Mouse (Mus musculus): ENCODE results near the gene Ntng1. TPM values are rescaled to one million over a fixed set of nuclear protein-coding genes. Genes with fewer than 3 reads are reported as not detected.

The Ntng1 gene
- polyA plus RNA-seq, 1 experiment from 2014 or later: 7.1 TPM

GRCm38 (mm10) chr3:110085336-110085735 lies 58.5 kb downstream of the Ntng1 start:
- H3K36me3 ChIP-seq (ENCODE audit: control insufficient read depth, insufficient read depth, low read length): no peaks in the 10 kb centered on the region
- no peaks in the 10 kb centered on the region for H3K9me3 ChIP-seq (ENCODE audit: control insufficient read depth, low read length)
- no peaks in the 10 kb centered on the region for H3K4me1 ChIP-seq (replicated peaks; ENCODE audit: control insufficient read depth, insufficient read depth, low read length)
- DNase-seq (ENCODE audit: low spot score): no peak
- no peak for ATAC-seq (ENCODE audit: low FRiP score)
- no peak overlapping the region for H3K4me2 ChIP-seq (replicated peaks; ENCODE audit: low read depth, low read length)
- H3K4me3 ChIP-seq (ENCODE audit: low read depth, low read length): no peak overlapping the region
- 66% methylated on average over 2 of the region's 2 CpGs for WGBS
- H3K9ac ChIP-seq (ENCODE audit: low read depth, low read length): no peak overlapping the region
- H3K27ac ChIP-seq (ENCODE audit: low read depth, low read length): no peak overlapping the region
- no peaks in the 10 kb centered on the region for H3K27me3 ChIP-seq (ENCODE audit: control insufficient read depth, insufficient read depth, low read length)

- 91% methylated on average over 6 of the region's 6 CpGs for WGBS
- H3K4me2 ChIP-seq (replicated peaks; ENCODE audit: low read depth, low read length): no peak overlapping the region
- no peaks in the 10 kb centered on the region for H3K27me3 ChIP-seq (ENCODE audit: control insufficient read depth, insufficient read depth, low read length)
- ATAC-seq (ENCODE audit: low FRiP score): no peak
- no peak overlapping the region for H3K27ac ChIP-seq (ENCODE audit: low read depth, low read length)
- H3K9ac ChIP-seq (ENCODE audit: low read depth, low read length): no peak overlapping the region
- DNase-seq (ENCODE audit: low spot score): no peak
- H3K36me3 ChIP-seq (ENCODE audit: control insufficient read depth, insufficient read depth, low read length): no peaks in the 10 kb centered on the region
- no peaks in the 10 kb centered on the region for H3K9me3 ChIP-seq (ENCODE audit: control insufficient read depth, low read length)
- no peaks in the 10 kb centered on the region for H3K4me1 ChIP-seq (replicated peaks; ENCODE audit: control insufficient read depth, insufficient read depth, low read length)
- H3K4me3 ChIP-seq (ENCODE audit: low read depth, low read length): no peak overlapping the region
Observed at GRCm38 (mm10) chr3:110064709-110065256, 79.0 kb downstream of the Ntng1 start.

GRCm38 (mm10) chr3:110055915-110056314 lies 87.9 kb downstream of the Ntng1 start:
- no peak overlapping the region for H3K9ac ChIP-seq (ENCODE audit: low read depth, low read length)
- no peak for DNase-seq (ENCODE audit: low spot score)
- H3K4me2 ChIP-seq (replicated peaks; ENCODE audit: low read depth, low read length): no peak overlapping the region
- no peaks in the 10 kb centered on the region for H3K36me3 ChIP-seq (ENCODE audit: control insufficient read depth, insufficient read depth, low read length)
- no peak overlapping the region for H3K4me3 ChIP-seq (ENCODE audit: low read depth, low read length)
- 88% methylated on average over 6 of the region's 6 CpGs for WGBS
- H3K27me3 ChIP-seq (ENCODE audit: control insufficient read depth, insufficient read depth, low read length): no peaks in the 10 kb centered on the region
- no peak overlapping the region for H3K27ac ChIP-seq (ENCODE audit: low read depth, low read length)
- no peak for ATAC-seq (ENCODE audit: low FRiP score)
- no peaks in the 10 kb centered on the region for H3K4me1 ChIP-seq (replicated peaks; ENCODE audit: control insufficient read depth, insufficient read depth, low read length)
- no peaks in the 10 kb centered on the region for H3K9me3 ChIP-seq (ENCODE audit: control insufficient read depth, low read length)

GRCm38 (mm10) chr3:110055433-110055832 lies 88.4 kb downstream of the Ntng1 start:
- WGBS: 93% methylated on average over 6 of the region's 6 CpGs
- DNase-seq (ENCODE audit: low spot score) (no peak), ATAC-seq (ENCODE audit: low FRiP score) (no peak)
- H3K9ac ChIP-seq (ENCODE audit: low read depth, low read length): no peak overlapping the region
- no peaks in the 10 kb centered on the region for H3K27me3 ChIP-seq (ENCODE audit: control insufficient read depth, insufficient read depth, low read length)
- H3K36me3 ChIP-seq (ENCODE audit: control insufficient read depth, insufficient read depth, low read length): no peaks in the 10 kb centered on the region
- no peak overlapping the region for H3K4me3 ChIP-seq (ENCODE audit: low read depth, low read length)
- H3K9me3 ChIP-seq (ENCODE audit: control insufficient read depth, low read length): no peaks in the 10 kb centered on the region
- no peak overlapping the region for H3K27ac ChIP-seq (ENCODE audit: low read depth, low read length)
- no peaks in the 10 kb centered on the region for H3K4me1 ChIP-seq (replicated peaks; ENCODE audit: control insufficient read depth, insufficient read depth, low read length)
- H3K4me2 ChIP-seq (replicated peaks; ENCODE audit: low read depth, low read length): no peak overlapping the region

- no peaks in the 10 kb centered on the region for H3K4me1 ChIP-seq (replicated peaks; ENCODE audit: control insufficient read depth, insufficient read depth, low read length)
Observed at GRCm38 (mm10) chr3:110054125-110054524, 89.7 kb downstream of the Ntng1 start.

GRCm38 (mm10) chr3:110048152-110048551 lies 95.7 kb downstream of the Ntng1 start:
- Histone ChIP-seq H3K9ac (ENCODE audit: low read depth, low read length) (no peak overlapping the region), H3K27me3 (ENCODE audit: control insufficient read depth, insufficient read depth, low read length) (no peaks in the 10 kb centered on the region), H3K9me3 (ENCODE audit: control insufficient read depth, low read length) (no peaks in the 10 kb centered on the region), H3K36me3 (ENCODE audit: control insufficient read depth, insufficient read depth, low read length) (no peaks in the 10 kb centered on the region), H3K4me1 (replicated peaks; ENCODE audit: control insufficient read depth, insufficient read depth, low read length) (no peaks in the 10 kb centered on the region), H3K27ac (ENCODE audit: low read depth, low read length) (no peak overlapping the region), H3K4me3 (ENCODE audit: low read depth, low read length) (no peak overlapping the region), H3K4me2 (replicated peaks; ENCODE audit: low read depth, low read length) (no peak overlapping the region)
- ATAC-seq (ENCODE audit: low FRiP score) (no peak), DNase-seq (ENCODE audit: low spot score) (peak; percentile 9)
- WGBS: 58% methylated on average over 6 of the region's 6 CpGs

More at GRCm38 (mm10) chr3:110054125-110054524, 89.7 kb downstream of the Ntng1 start:
- H3K9me3 ChIP-seq (ENCODE audit: control insufficient read depth, low read length): no peaks in the 10 kb centered on the region
- no peak for DNase-seq (ENCODE audit: low spot score)
- H3K4me3 ChIP-seq (ENCODE audit: low read depth, low read length): no peak overlapping the region
- no peaks in the 10 kb centered on the region for H3K36me3 ChIP-seq (ENCODE audit: control insufficient read depth, insufficient read depth, low read length)
- 93% methylated on average over 2 of the region's 2 CpGs for WGBS
- ATAC-seq (ENCODE audit: low FRiP score): no peak
- no peaks in the 10 kb centered on the region for H3K27me3 ChIP-seq (ENCODE audit: control insufficient read depth, insufficient read depth, low read length)
- H3K9ac ChIP-seq (ENCODE audit: low read depth, low read length): no peak overlapping the region
- H3K4me2 ChIP-seq (replicated peaks; ENCODE audit: low read depth, low read length): no peak overlapping the region
- no peak overlapping the region for H3K27ac ChIP-seq (ENCODE audit: low read depth, low read length)

GRCm38 (mm10) chr3:110046750-110047149 lies 97.1 kb downstream of the Ntng1 start:
- Histone ChIP-seq H3K9me3 (ENCODE audit: control insufficient read depth, low read length) (no peaks in the 10 kb centered on the region), H3K27me3 (ENCODE audit: control insufficient read depth, insufficient read depth, low read length) (no peaks in the 10 kb centered on the region), H3K9ac (ENCODE audit: low read depth, low read length) (no peak overlapping the region), H3K4me2 (replicated peaks; ENCODE audit: low read depth, low read length) (no peak overlapping the region), H3K27ac (ENCODE audit: low read depth, low read length) (no peak overlapping the region), H3K4me3 (ENCODE audit: low read depth, low read length) (no peak overlapping the region), H3K4me1 (replicated peaks; ENCODE audit: control insufficient read depth, insufficient read depth, low read length) (no peaks in the 10 kb centered on the region), H3K36me3 (ENCODE audit: control insufficient read depth, insufficient read depth, low read length) (no peaks in the 10 kb centered on the region)
- WGBS: 98% methylated on average over 2 of the region's 2 CpGs
- DNase-seq (ENCODE audit: low spot score) (no peak), ATAC-seq (ENCODE audit: low FRiP score) (no peak)

- H3K4me2 ChIP-seq (replicated peaks; ENCODE audit: low read depth, low read length): no peak overlapping the region
- no peak overlapping the region for H3K9ac ChIP-seq (ENCODE audit: low read depth, low read length)
- no peaks in the 10 kb centered on the region for H3K36me3 ChIP-seq (ENCODE audit: control insufficient read depth, insufficient read depth, low read length)
- H3K9me3 ChIP-seq (ENCODE audit: control insufficient read depth, low read length): no peaks in the 10 kb centered on the region
- ATAC-seq (ENCODE audit: low FRiP score) (no peak), DNase-seq (ENCODE audit: low spot score) (no peak)
- WGBS: 93% methylated on average over 2 of the region's 2 CpGs
- no peak overlapping the region for H3K27ac ChIP-seq (ENCODE audit: low read depth, low read length)
- H3K4me1 ChIP-seq (replicated peaks; ENCODE audit: control insufficient read depth, insufficient read depth, low read length): no peaks in the 10 kb centered on the region
- no peaks in the 10 kb centered on the region for H3K27me3 ChIP-seq (ENCODE audit: control insufficient read depth, insufficient read depth, low read length)
- H3K4me3 ChIP-seq (ENCODE audit: low read depth, low read length): no peak overlapping the region
Observed at GRCm38 (mm10) chr3:110044209-110044608, 99.6 kb downstream of the Ntng1 start.

GRCm38 (mm10) chr3:110043641-110044187 lies 100.1 kb downstream of the Ntng1 start:
- Histone ChIP-seq H3K27ac (ENCODE audit: low read depth, low read length) (no peak overlapping the region), H3K4me3 (ENCODE audit: low read depth, low read length) (no peak overlapping the region), H3K9me3 (ENCODE audit: control insufficient read depth, low read length) (no peaks in the 10 kb centered on the region), H3K9ac (ENCODE audit: low read depth, low read length) (no peak overlapping the region), H3K27me3 (ENCODE audit: control insufficient read depth, insufficient read depth, low read length) (no peaks in the 10 kb centered on the region), H3K4me2 (replicated peaks; ENCODE audit: low read depth, low read length) (no peak overlapping the region), H3K36me3 (ENCODE audit: control insufficient read depth, insufficient read depth, low read length) (no peaks in the 10 kb centered on the region), H3K4me1 (replicated peaks; ENCODE audit: control insufficient read depth, insufficient read depth, low read length) (no peaks in the 10 kb centered on the region)
- WGBS: 97% methylated on average over 1 of the region's 1 CpGs
- DNase-seq (ENCODE audit: low spot score) (no peak), ATAC-seq (ENCODE audit: low FRiP score) (no peak)
